Mouse (Mus musculus) spleen, postnatal 4 days (tissue): ENCODE results near the gene Cacna1e.

Experiments used
- DNase-seq, 2 experiments: peaks; one replicate each; pipeline ENCODE4 v3.0.0; 2022; ENCODE audit warnings: low spot score in 2 of 2

Gene Cacna1e

DNA sequence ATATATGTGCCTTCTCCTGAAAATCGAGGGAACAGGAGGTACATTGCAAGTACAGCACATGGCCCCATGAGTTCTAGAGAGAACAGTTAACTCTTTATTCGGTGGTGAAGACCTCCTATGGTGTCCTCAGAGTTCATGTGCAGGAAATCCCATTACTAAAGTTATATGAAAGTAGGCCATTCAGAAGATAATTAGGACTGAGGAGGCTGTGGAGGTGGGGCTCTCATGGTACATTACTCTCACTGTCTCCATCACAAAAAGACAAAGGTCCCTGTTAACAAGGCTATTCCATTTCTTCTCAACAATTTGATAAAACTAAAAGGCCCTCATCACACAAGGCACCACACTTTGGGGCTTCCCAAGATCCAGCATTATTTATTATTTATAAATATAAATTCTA, 475.2 kb downstream of the Cacna1e start:
- no peak for DNase-seq

DNA sequence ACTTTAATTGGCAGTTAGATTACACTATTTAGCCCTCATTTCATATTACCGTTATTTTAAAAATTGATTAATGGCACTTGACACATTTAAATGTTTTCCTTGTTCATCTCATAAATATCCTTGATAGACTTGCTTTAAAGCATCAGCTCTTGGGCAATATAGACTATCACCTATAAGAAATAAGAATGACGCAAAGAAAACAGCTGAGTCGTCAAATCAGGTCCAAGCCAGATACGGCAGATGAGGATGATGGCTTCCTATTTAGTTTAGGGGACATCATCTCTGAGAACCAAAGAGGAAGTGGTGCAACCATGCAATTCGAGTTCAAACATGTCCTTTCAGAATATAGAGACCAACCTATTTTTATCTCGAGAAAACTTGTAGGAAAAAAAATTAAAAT, 492.3 kb downstream of the Cacna1e start:
- no peak for DNase-seq
